Mouse (Mus musculus): ENCODE measurements at regions not wholly inside any gene's neighbourhood (a gene's known extent, or its start where the extent isn't known, plus 50 kb on each side); places are given as distances from the start of the nearest gene placed in this dataset.

DNA sequence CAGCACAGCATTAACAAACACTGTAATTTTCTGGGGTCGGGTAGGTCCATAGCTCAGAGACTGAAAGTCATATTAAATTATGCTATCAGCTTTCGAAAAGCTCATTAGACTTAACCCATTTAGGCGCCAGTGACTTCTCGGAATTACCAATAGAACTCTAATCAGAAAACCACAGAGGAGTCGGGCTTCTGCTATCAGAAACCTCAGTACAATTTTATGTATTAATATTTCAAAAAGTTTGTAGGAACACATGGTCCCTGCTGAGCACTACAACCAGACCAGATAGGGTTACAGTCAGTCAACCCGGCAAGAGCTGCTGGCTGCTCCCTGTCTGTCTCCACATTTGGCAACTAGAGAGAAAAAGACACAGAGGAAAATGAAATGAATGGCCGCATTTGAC, 647.3 kb upstream of the Pabpc4l start:
- CTCF ChIA-PET: interaction anchor here in 1 of 4 experiments (0.9 kb wide), 1 partner anchor 18 kb away, joined by 4 read pairs; no protein-coding TSS in a partner anchor
- POLR2A ChIA-PET: no interaction called here

DNA sequence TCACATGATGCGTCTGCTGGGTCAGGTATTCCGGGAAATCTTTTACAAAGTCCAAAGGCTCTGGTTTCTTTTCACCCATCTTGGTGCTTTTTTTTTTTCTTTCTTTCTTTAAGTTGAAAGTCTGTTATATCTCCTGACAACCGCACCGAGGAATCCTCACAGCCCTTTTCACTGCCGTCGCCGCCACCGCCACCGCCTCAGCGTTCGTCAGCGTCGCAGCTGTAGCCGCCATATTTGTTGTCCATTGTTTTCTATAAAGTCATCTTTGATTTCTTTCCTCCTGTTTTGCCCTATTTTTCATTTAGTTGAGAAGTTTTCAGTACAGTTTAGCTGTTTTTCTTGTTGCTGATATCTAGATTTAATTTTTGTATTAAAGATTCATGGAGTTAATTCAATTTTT, 603.5 kb upstream of the Pabpc4l start:
- ChIA-PET CTCF (no interaction called here), POLR2A (no interaction called here)

DNA sequence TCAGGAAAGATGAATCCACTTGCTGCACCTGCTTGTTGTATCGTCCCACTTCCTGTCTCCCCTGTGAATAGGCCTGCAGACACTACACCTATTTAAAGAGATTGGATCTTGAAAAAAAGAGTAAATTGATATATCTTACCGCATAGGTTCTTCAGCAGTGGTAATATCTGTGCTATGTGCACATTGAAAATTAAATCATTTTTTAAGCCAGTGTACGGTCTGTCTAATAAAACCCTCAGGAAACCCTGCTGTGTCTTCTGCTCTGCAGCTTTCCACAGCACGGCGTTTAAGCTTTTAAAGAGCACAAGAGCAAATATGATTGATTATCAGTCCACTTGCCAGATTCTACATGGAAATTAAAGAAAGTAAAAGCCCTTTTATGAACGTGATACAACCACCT, 577.7 kb upstream of the Pabpc4l start:
- ChIA-PET CTCF (no interaction called here), POLR2A (no interaction called here)

DNA sequence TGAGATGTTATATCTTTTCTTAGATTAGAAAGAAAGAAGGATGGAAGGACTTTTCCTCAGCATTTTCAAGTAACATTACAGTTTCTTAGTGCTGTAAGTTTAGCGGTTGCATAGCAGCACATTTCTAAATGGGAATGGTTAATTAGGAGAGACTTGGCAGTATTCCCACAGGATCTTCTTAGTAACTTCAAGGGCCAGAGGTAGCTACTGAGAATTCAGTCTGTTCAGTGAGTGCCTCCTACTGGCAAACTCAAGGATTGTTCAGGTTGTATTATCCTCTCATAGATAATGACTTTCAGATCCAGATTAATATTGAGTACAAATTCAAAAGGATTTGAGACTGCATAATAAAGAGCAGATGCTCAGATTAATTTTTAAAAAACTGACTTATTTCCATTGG, 571.3 kb upstream of the Pabpc4l start:
- ChIA-PET POLR2A (no interaction called here), CTCF (no interaction called here)

DNA sequence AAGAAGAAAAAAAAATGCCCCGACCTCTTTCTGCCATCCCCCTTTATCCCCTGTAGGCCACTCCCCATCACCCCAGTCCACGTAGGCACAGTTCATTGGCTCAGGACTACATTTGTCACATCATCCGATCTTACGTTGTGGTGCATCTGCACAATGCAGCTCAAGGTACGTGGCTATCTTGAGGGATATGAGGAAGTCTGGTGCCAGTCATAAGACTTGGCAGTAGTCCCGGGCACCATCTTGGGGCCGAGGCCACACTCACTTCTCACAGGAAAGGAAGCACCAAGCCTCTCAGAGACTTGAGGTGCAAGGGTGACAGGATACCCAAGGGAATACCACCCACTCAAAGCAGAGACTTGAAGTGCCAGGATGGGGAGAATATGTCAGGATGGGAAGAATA, 570.5 kb upstream of the Pabpc4l start:
- POLR2A ChIA-PET: interaction anchor here in 1 of 4 experiments (0.7 kb wide), 1 partner anchor 848 kb away, joined by 3 read pairs; no protein-coding TSS in a partner anchor

DNA sequence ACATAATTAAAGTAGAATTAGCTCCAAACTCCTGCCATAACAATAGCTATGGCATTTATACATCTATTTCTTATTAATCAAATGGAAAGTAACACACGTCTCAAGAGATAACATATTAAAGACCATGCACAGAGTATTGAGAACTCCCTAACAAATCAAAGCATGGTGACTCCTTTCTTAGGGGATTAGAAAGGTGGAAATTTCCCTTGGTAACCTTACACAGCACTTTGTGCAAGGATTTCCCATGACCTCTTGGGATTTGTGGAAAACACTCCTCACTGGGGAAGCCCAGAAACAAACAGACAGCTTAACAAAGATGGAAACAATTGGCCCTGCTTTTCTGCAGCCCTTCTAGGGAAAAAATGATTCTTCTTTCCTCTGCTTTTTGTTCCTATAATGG, 562.4 kb upstream of the Pabpc4l start:
- POLR2A ChIA-PET: no interaction called here
- CTCF ChIA-PET: no interaction called here

More for the DNA sequence above, 570.5 kb upstream of the Pabpc4l start:
- CTCF ChIA-PET: no interaction called here

DNA sequence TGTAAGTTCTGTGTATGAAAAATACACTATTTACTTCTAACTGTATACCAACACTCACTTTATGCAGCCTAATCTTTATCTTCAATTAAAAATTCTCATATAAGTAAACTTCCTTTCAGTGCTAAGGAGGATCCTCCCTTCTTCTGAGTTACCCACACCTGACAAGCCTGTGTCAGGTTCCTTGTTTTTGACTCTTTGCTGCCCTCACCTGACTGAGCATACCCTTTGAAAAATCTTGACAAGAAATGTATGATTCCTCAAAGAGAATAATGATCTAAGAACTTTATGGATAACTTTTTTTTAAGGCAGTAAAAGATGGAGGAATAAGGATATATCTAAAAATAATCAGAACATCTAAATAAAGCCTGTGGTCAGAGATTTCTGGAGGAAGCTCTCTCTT, 550.9 kb upstream of the Pabpc4l start:
- CTCF ChIA-PET: no interaction called here
- POLR2A ChIA-PET: no interaction called here

DNA sequence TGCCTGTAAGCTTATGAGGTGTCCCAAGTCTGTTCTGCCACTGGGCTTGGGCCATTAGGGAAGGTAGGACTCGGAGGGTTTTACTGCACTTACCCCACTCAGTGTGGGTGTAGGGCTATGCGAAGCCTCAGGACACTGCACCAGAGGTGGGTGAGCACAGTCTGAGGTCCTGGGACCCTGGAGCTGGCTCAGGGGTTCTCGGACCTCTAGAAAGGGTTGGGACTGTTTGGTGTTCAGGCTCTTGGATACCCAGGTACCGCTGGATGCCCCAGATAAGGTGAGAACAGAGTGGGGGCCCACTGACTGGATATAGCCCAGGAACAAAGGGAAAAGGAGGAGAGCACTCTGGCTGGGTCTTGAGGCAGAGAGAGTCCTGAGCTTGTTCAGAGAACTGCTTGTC, 522.7 kb upstream of the Pabpc4l start:
- ChIA-PET POLR2A (no interaction called here), CTCF (no interaction called here)

DNA sequence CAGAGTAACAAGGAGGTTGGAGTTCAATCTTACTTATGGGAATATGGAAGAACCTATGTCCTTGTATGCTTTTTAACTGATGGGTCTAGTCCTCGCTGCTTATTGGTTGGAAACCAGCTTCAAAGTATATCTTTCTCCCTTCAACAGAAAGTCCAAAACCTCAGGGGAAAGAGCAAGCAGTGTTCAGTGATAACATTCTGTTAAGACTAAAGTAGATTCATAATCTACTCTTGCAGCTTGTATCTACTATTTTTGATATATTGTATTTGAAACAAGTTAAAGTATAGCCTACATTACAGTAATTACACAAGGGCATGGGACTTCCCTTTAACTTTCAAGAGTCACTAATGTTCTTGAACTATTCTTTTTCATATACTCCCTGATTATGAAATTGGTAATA, 522.0 kb upstream of the Pabpc4l start:
- POLR2A ChIA-PET: no interaction called here
- CTCF ChIA-PET: no interaction called here

DNA sequence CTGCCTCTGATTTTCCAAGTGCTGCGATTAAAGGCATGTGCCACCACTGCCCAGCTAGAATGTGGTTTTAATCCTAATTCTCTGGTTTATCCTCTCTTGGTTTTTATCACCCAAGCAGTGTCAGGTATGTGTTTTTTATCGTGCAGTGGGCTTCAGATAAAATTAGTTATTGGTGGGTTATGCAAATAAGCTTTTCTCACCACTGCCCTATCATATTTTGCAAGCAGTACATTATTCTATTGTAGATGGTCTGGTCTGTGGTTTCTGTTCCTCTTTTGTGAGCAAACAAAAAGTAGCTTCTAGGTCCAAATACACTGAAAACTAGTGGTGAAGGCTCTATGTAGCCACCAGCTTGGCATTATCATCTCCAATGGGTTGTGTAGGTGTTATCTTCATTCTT, 503.4 kb upstream of the Pabpc4l start:
- ChIA-PET CTCF (no interaction called here), POLR2A (interaction anchor here in 1 of 4 experiments (0.7 kb wide), 2 partner anchors 37 to 1045 kb away, joined by 3 read pairs; no protein-coding TSS in a partner anchor)

DNA sequence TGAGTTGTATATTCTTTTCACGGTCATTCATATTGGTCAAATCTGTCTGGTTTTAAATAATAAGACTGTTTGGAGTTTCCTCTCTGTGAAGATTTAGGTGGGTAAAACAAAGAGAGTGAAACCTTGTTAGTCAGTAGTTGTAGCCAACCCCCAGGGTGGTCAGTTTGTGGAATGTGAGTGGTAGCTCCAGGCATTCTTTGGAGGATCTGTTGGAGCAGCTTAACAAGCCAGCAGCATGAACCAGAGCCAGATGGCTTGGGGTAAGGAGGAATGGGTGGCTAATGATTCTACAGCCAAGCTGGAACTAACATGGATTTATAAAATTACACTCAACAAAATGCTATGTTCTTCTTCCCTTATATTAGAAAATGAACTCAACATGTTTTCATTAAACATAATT, 489.7 kb upstream of the Pabpc4l start:
- ChIA-PET CTCF (no interaction called here), POLR2A (no interaction called here)

DNA sequence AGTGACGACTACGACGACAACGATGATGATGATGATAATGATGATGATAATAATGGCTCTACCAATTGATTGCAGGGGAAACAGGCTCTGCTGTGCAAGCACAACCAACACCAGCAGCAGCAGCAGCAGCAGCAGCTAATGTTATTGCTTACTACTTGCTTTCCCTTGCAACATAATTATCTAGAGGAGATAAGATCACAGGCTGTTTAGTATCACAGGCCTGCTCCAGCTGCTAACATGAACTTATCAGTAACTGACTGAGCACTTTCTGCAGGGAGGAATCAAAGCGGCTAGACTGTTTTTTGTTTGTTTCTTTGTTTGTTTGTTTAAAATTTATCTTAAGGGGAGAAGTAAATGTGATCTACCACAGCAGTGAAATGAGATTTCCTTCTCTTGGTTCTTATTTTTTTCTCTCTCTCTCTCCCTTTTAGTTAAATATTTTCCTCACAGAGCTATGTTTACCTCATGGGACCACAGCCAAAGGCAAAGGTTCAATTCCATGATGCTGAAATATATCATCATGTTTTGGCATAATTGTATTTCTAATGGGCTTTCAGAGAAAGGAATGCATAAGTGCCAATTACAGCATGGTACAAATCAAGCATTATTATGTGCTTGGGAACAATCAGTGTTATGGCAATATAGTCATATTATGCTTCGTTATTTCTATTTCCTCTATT, 443.2 kb upstream of the Pabpc4l start:
- CTCF ChIA-PET: no interaction called here
- POLR2A ChIA-PET: no interaction called here

DNA sequence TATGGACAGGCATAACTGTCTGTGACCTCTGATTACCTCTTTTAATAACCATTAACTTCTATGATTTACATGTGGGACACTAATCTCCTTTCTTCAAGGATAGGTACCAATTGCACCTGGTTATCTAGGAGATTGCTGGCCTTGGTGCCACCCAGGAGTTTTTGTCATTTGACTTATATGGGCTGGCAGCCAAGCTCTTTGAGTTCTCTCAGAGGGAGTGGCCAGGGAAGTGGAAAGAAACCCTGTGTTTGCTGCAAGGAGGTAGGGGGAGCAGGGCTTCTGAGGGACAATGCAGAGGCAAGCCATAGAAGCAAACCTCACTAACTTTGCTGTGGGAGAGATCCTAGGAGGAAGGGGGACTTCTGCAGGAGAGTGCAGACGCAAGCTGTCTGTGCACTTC, 427.8 kb upstream of the Pabpc4l start:
- ChIA-PET POLR2A (no interaction called here), CTCF (no interaction called here)

DNA sequence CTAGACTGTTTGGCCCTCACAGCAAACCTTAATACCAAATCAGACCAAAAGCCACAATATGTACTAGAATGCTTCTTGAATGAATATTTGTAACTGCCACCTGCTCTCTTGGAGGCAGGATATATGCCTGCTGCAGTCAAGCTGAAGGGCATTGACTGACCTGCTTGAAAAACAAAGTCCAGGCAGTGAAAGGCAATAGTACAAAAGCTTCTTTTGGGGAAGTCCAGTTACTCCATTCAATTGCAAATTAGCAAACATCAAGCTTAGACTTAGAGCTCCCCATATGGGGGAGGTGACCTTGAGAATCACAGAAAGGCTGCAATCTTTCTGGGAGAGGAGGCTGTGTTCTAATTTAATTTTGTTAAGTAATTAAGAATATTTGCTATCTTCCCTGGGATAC, 422.9 kb upstream of the Pabpc4l start:
- POLR2A ChIA-PET: no interaction called here
- CTCF ChIA-PET: no interaction called here

DNA sequence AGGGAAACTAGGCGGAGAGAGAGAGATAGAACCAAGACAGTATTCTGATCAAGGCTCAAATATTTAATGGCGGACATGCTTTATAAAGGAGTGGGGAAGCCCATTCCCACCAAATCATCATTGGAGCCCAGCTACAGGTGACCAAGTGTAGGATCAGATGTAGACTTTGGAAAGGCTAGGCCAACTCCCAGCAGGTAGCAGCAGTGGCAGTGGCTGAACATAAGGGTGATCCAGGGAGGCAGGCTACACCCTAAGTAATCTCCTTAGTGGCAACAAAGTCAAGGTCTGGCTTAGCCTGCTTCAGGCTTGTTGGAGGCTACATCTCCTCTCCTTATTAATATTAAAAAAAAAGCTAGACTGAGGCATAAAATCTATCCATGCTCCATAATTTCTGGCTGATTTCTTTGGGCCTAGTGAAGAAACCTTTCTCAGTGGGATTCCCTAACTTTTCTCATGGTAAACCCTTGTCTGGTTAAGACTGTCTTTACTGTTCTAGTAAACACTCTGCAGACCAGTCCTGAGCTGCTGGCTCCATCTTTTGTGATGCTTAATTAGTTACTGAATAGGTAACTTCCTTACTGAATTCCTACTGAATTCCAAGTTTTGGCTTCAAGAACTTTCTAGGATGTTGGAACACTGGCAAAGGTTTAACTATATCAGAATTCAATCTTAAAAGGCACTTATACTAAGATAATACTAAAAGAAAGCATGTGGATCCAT, 421.7 kb upstream of the Pabpc4l start:
- POLR2A ChIA-PET: interaction anchor here in 1 of 4 experiments (0.7 kb wide), 1 partner anchor 12 kb away, joined by 3 read pairs; no protein-coding TSS in a partner anchor
- CTCF ChIA-PET: no interaction called here

DNA sequence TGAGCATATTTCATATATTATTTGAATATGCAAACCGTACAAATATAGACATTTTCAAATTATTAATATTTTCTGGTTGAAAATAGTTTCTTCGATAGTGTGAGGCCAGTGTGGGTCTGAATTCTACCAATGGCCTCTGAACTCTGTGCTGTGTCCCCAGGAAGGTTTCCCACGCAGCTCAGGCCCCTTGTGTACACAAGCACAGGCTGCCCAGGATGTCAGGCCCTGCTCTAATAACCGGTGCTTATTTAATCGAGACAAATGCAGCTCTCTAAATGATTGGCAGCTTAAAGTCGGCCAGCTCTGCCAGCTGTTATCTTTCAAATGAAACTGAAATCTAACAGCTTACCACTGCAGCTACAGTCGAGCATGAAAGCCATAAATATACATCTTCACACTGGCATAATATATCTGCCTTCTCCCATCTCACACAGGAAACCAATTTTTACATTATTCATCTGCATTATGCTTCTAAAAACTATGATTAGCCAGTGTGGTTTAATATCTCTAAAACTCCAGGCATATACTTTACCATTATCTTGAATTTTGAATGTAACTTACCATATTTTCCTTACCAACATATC, 400.5 kb upstream of the Pabpc4l start:
- ChIA-PET CTCF (no interaction called here), POLR2A (no interaction called here)

DNA sequence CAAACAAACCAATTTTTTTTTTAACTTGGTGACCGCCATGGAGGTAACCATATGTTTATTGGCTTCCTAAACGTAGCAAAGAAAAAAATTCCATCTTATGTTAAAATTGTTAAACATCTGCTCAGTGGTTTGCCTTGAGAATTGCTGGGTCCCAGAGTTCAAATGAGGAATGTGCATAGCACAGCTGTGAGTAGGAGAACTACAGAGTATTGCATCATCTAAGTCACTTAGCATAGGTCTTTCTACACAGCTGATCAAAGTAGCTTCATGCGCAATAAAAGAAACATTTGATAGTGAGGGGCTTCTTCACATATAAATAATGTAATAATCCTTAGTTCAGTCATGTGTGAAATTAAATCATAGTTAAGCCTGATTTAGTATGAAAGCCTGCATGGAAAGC, 380.7 kb upstream of the Pabpc4l start:
- ChIA-PET CTCF (no interaction called here), POLR2A (interaction anchor here in 1 of 4 experiments (1.1 kb wide), 1 partner anchor 21 kb away, joined by 3 read pairs; no protein-coding TSS in a partner anchor)
